Mouse (Mus musculus) MEL (cell line): ENCODE measurements around the gene Stx5a. TPM values are rescaled to one million over a fixed set of nuclear protein-coding genes. Genes with fewer than 3 reads are reported as not detected.
A peak's percentile ranks its signal among the peaks of the same experiment; 100 is the strongest.

ENCODE experiments used
- DNase-seq: peaks from one replicate; pipeline ENCODE4 v3.0.0; 2011; ENCODE audit warnings: low read depth, low spot score
- H3K27ac ChIP-seq: 2 replicates; pipeline ENCODE4 v1.5.1; 2012; ENCODE audit warnings: low read depth, mild to moderate bottlenecking, control low read depth, low read length, moderate library complexity; ENCODE audit not compliant: control insufficient read depth
- H3K27me3 ChIP-seq, 2 experiments: fragments of 150-350 bp in 1 of 2; sonication (generic) in 1 of 2; 2 replicates each; pipeline ENCODE4 v1.6.1; 2012; ENCODE audit warnings: low read length in 2 of 2, mild to moderate bottlenecking in 2 of 2, improper control_type of control experiment in 1 of 2, moderate library complexity in 1 of 2; ENCODE audit not compliant: insufficient read depth in 2 of 2, control insufficient read depth in 1 of 2
- H3K36me3 ChIP-seq, 2 experiments: 2 replicates each; pipeline ENCODE4 v1.6.1; 2012 to 2014; ENCODE audit warnings: low read length in 2 of 2, improper control_type of control experiment in 1 of 2, inconsistent platforms in 1 of 2, mild to moderate bottlenecking in 1 of 2; ENCODE audit not compliant: insufficient read depth in 2 of 2, control insufficient read depth in 1 of 2
- H3K4me1 ChIP-seq, 2 experiments: fragments of 150-350 bp in 1 of 2; sonication (generic) in 1 of 2; 2 replicates each; pipeline ENCODE4 v1.6.1; 2012; ENCODE audit warnings: low read length in 2 of 2, improper control_type of control experiment in 1 of 2, mild to moderate bottlenecking in 1 of 2; ENCODE audit not compliant: insufficient read depth in 2 of 2, control insufficient read depth in 1 of 2
- H3K4me3 ChIP-seq, 2 experiments: fragments of 150-350 bp in 1 of 2; sonication (generic) in 1 of 2; 2 replicates each; pipeline ENCODE4 v1.5.1; 2012; ENCODE audit warnings: low read depth in 2 of 2, low read length in 2 of 2, mild to moderate bottlenecking in 2 of 2, moderate library complexity in 2 of 2, control low read depth in 1 of 2, improper control_type of control experiment in 1 of 2; ENCODE audit not compliant: control insufficient read depth in 1 of 2, insufficient read depth in 1 of 2
- H3K79me2 ChIP-seq: 2 replicates; pipeline ENCODE4 v1.6.1; 2012; ENCODE audit warnings: mild to moderate bottlenecking, low read length, moderate library complexity; ENCODE audit not compliant: control insufficient read depth, poor library complexity, insufficient read depth
- H3K9ac ChIP-seq: 2 replicates; pipeline ENCODE4 v1.6.1; 2012; ENCODE audit warnings: low read depth, mild to moderate bottlenecking, control low read depth, low read length, moderate library complexity; ENCODE audit not compliant: control insufficient read depth, poor library complexity, severe bottlenecking
- H3K9me3 ChIP-seq: fragments of 150-350 bp; sonication (generic); replicated peaks from 2 replicates; pipeline ENCODE4 v1.6.1; 2012; ENCODE audit warnings: mild to moderate bottlenecking, low read length, improper control_type of control experiment, moderate library complexity; ENCODE audit not compliant: insufficient read depth
- BHLHE40 ChIP-seq: IDR thresholded peaks from 2 replicates; pipeline ENCODE4 v1.6.1; 2012; ENCODE audit warnings: low read depth, mild to moderate bottlenecking, inconsistent platforms, low read length, improper control_type of control experiment, borderline replicate concordance
- CHD1 ChIP-seq: IDR thresholded peaks from 2 replicates; pipeline ENCODE4 v1.6.1; 2012; ENCODE audit warnings: low read depth, mild to moderate bottlenecking, inconsistent platforms, low read length, improper control_type of control experiment
- CHD2 ChIP-seq: IDR thresholded peaks from 2 replicates; pipeline ENCODE4 v1.6.1; 2011; ENCODE audit warnings: low read length, improper control_type of control experiment
- CTCF ChIP-seq, 3 experiments: IDR thresholded peaks in 2 of 3; conservative IDR thresholded peaks in 1 of 3; 2 replicates each; pipeline ENCODE4 v1.5.1; 2011 to 2012; ENCODE audit warnings: low read length in 3 of 3, low read depth in 2 of 3, mild to moderate bottlenecking in 2 of 3, improper control_type of control experiment in 1 of 3, inconsistent platforms in 1 of 3, mixed read lengths in 1 of 3, moderate library complexity in 1 of 3; ENCODE audit not compliant: control insufficient read depth in 1 of 3, insufficient read depth in 1 of 3, poor library complexity in 1 of 3, severe bottlenecking in 1 of 3
- ELF1 ChIP-seq: IDR thresholded peaks from 2 replicates; pipeline ENCODE4 v1.6.1; 2014; ENCODE audit warnings: low read depth, mild to moderate bottlenecking, inconsistent platforms, low read length, improper control_type of control experiment, moderate library complexity
- ETS1 ChIP-seq: IDR thresholded peaks from 2 replicates; pipeline ENCODE4 v1.6.1; 2012; ENCODE audit warnings: low read depth, mild to moderate bottlenecking, inconsistent platforms, low read length, improper control_type of control experiment, moderate library complexity
- GABPA ChIP-seq: IDR thresholded peaks from 2 replicates; pipeline ENCODE4 v1.6.1; 2012; ENCODE audit warnings: low read depth, mild to moderate bottlenecking, inconsistent platforms, low read length, improper control_type of control experiment, moderate library complexity
- JUND ChIP-seq: IDR thresholded peaks from 2 replicates; pipeline ENCODE4 v1.6.1; 2011; ENCODE audit warnings: low read depth, mild to moderate bottlenecking, improper control_type of control experiment, low read length
- KAT2A ChIP-seq: conservative IDR thresholded peaks from 2 replicates; pipeline ENCODE4 v1.6.1; 2012; ENCODE audit warnings: low read depth, low read length, improper control_type of control experiment, inconsistent platforms
- MAFK ChIP-seq: IDR thresholded peaks from 2 replicates; pipeline ENCODE4 v1.6.1; 2011; ENCODE audit warnings: low read depth, mild to moderate bottlenecking, low read length, improper control_type of control experiment, borderline replicate concordance
- MAX ChIP-seq: IDR thresholded peaks from 2 replicates; pipeline ENCODE4 v1.6.1; 2011; ENCODE audit warnings: low read length, improper control_type of control experiment
- MAZ ChIP-seq: IDR thresholded peaks from 2 replicates; pipeline ENCODE4 v1.6.1; 2012; ENCODE audit warnings: low read depth, mild to moderate bottlenecking, inconsistent platforms, low read length, improper control_type of control experiment
- MEF2A ChIP-seq: IDR thresholded peaks from 2 replicates; pipeline ENCODE4 v1.6.1; 2014; ENCODE audit warnings: low read depth, mild to moderate bottlenecking, inconsistent platforms, low read length, improper control_type of control experiment; ENCODE audit not compliant: poor library complexity, insufficient replicate concordance, severe bottlenecking; ENCODE audit errors: extremely low read depth
- MXI1 ChIP-seq: IDR thresholded peaks from 2 replicates; pipeline ENCODE4 v1.6.1; 2011; ENCODE audit warnings: mild to moderate bottlenecking, low read depth, low read length, improper control_type of control experiment
- MYC ChIP-seq: IDR thresholded peaks from 2 replicates; pipeline ENCODE4 v1.6.1; 2011; ENCODE audit warnings: low read depth, mild to moderate bottlenecking, low read length, improper control_type of control experiment, moderate library complexity
- NRF1 ChIP-seq: IDR thresholded peaks from 2 replicates; pipeline ENCODE4 v1.6.1; 2014; ENCODE audit warnings: low read depth, mild to moderate bottlenecking, inconsistent platforms, low read length, improper control_type of control experiment, moderate library complexity; ENCODE audit not compliant: poor library complexity, insufficient read depth, severe bottlenecking
- POLR2A ChIP-seq, 2 experiments: IDR thresholded peaks; 2 replicates each; pipeline ENCODE4 v1.6.1; 2011 to 2012; ENCODE audit warnings: low read length in 2 of 2, mild to moderate bottlenecking in 2 of 2, control low read depth in 1 of 2, improper control_type of control experiment in 1 of 2, low read depth in 1 of 2, moderate library complexity in 1 of 2; ENCODE audit not compliant: control insufficient read depth in 1 of 2, insufficient read depth in 1 of 2, poor library complexity in 1 of 2
- POLR2AphosphoS2 ChIP-seq: IDR thresholded peaks from 2 replicates; pipeline ENCODE4 v1.6.1; 2011; ENCODE audit warnings: low read length, improper control_type of control experiment
- RAD21 ChIP-seq: IDR thresholded peaks from 2 replicates; pipeline ENCODE4 v1.6.1; 2011; ENCODE audit warnings: mild to moderate bottlenecking, low read depth, low read length, improper control_type of control experiment
- RCOR1 ChIP-seq: IDR thresholded peaks from 2 replicates; pipeline ENCODE4 v1.6.1; 2012; ENCODE audit warnings: low read depth, mild to moderate bottlenecking, inconsistent platforms, low read length, improper control_type of control experiment
- SIN3A ChIP-seq: IDR thresholded peaks from 2 replicates; pipeline ENCODE4 v1.6.1; 2012; ENCODE audit warnings: low read length, improper control_type of control experiment, inconsistent platforms
- SMC3 ChIP-seq: IDR thresholded peaks from 2 replicates; pipeline ENCODE4 v1.6.1; 2011; ENCODE audit warnings: low read depth, low read length, improper control_type of control experiment
- TAL1 ChIP-seq: IDR thresholded peaks from 2 replicates; pipeline ENCODE4 v1.6.1; 2012; ENCODE audit warnings: mild to moderate bottlenecking, inconsistent platforms, low read length, moderate library complexity, mixed read lengths
- TBP ChIP-seq: IDR thresholded peaks from 2 replicates; pipeline ENCODE4 v1.8.0; 2011; ENCODE audit warnings: low read depth, low read length, improper control_type of control experiment
- UBTF ChIP-seq: IDR thresholded peaks from 2 replicates; pipeline ENCODE4 v1.6.1; 2012; ENCODE audit warnings: low read depth, mild to moderate bottlenecking, inconsistent platforms, low read length, improper control_type of control experiment, moderate library complexity, borderline replicate concordance; ENCODE audit not compliant: insufficient read depth
- USF1 ChIP-seq: IDR thresholded peaks from 2 replicates; pipeline ENCODE4 v1.6.1; 2014; ENCODE audit warnings: low read depth, mild to moderate bottlenecking, inconsistent platforms, low read length, improper control_type of control experiment, moderate library complexity
- USF2 ChIP-seq, 2 experiments: IDR thresholded peaks; 2 replicates each; pipeline ENCODE4 v1.6.1; 2011 to 2012; ENCODE audit warnings: improper control_type of control experiment in 2 of 2, low read length in 2 of 2, borderline replicate concordance in 1 of 2, inconsistent platforms in 1 of 2, low read depth in 1 of 2, mild to moderate bottlenecking in 1 of 2; ENCODE audit not compliant: insufficient read depth in 1 of 2
- ZKSCAN1 ChIP-seq: IDR thresholded peaks from 2 replicates; pipeline ENCODE4 v1.6.1; 2012; ENCODE audit warnings: low read depth, mild to moderate bottlenecking, inconsistent platforms, low read length, improper control_type of control experiment, moderate library complexity
- ZMIZ1 ChIP-seq: IDR thresholded peaks from 2 replicates; pipeline ENCODE4 v1.6.1; 2012; ENCODE audit warnings: low read depth, mild to moderate bottlenecking, inconsistent platforms, low read length, improper control_type of control experiment, moderate library complexity
- ZNF384 ChIP-seq: IDR thresholded peaks from 2 replicates; pipeline ENCODE4 v1.6.1; 2012; ENCODE audit warnings: low read depth, mild to moderate bottlenecking, inconsistent platforms, low read length, improper control_type of control experiment
- polyA plus RNA-seq, 2 experiments: library from polyadenylated mRNA; stranded (reverse) in 1 of 2; unstranded in 1 of 2; fragments of >175 nt in 1 of 2; fragments of >200 nt in 1 of 2; gene quantifications; 2 replicates each; pipeline versions ENCODE4 v1.2.1 to v1.2.4; 2012; ENCODE audit warnings: low replicate concordance in 2 of 2, low read depth in 1 of 2; ENCODE audit not compliant: insufficient read length in 2 of 2, insufficient read depth in 1 of 2, missing spikeins in 1 of 2
- total RNA-seq: library from RNA; depleted of rRNA; stranded (reverse); fragments of 300-350 nt; gene quantifications from 2 replicates; pipeline ENCODE4 v1.2.3, GENCODE M21; 2012

Stx5a gene
- total and polyA plus RNA-seq, 3 experiments, result 28.7 to 50.0 TPM; not detected in 1

- TF ChIP-seq USF2 (IDR thresholded peaks at IDR 0.05; ENCODE audit: borderline replicate concordance in 1 of 2, insufficient read depth in 1 of 2, low read depth in 1 of 2, low read length in 2 of 2) (no peak), TBP (peak; percentile 99), TAL1 (no peak; the same call in 1 of the 2 replicates), POLR2A (IDR thresholded peaks at IDR 0.05; ENCODE audit: control insufficient read depth in 1 of 2, insufficient read depth in 1 of 2, low read depth in 1 of 2, low read length in 2 of 2, poor library complexity in 1 of 2) (peak; percentile 88 to 99), RAD21 (no peak), KAT2A (peak; percentile 93), POLR2AphosphoS2 (peak; percentile 99), USF1 (no peak), SMC3 (no peak), UBTF (no peak), NRF1 (peak; percentile 93), MYC (peak; percentile 100)
Measured at GRCm38 (mm10) chr19:8722907-8723573, 18.2 kb upstream of the Stx5a start, which contains the start of gene Slc3a2 (continued).

- peaks cover 36% of the 10 kb centered on the region for H3K79me2 ChIP-seq
- H3K36me3 ChIP-seq, result peaks cover 12 to 22% of the 10 kb centered on the region in 2 experiments
- H3K4me1 ChIP-seq, result peaks cover 0 to 7% of the 10 kb centered on the region in 2 experiments; a peak in 1 of 4 replicates
- H3K4me3 ChIP-seq, result peak overlapping the region; percentile 59 to 95
- H3K27me3 ChIP-seq, result no peaks in the 10 kb centered on the region
- H3K9ac ChIP-seq, result peak overlapping the region; percentile 97
- peak overlapping the region; percentile 97 for H3K27ac ChIP-seq
- no peaks in the 10 kb centered on the region for H3K9me3 ChIP-seq
- DNase-seq, result peak; percentile 69
- TF ChIP-seq ZNF384, result no peak
- TF ChIP-seq SIN3A, result peak; percentile 67
- TF ChIP-seq KAT2A, result peak; percentile 55
- TF ChIP-seq POLR2AphosphoS2, result peak; percentile 96
- TF ChIP-seq RCOR1, result no peak
- no peak for TF ChIP-seq MAZ
- no peak for TF ChIP-seq USF2 (IDR thresholded peaks at IDR 0.05; ENCODE audit: borderline replicate concordance in 1 of 2, insufficient read depth in 1 of 2, low read depth in 1 of 2, low read length in 2 of 2)
- TF ChIP-seq JUND, result no peak
- TF ChIP-seq CTCF (IDR thresholded peaks at IDR 0.05 in 2 of 3, conservative IDR thresholded peaks at IDR 0.05 in 1 of 3; ENCODE audit: control insufficient read depth in 1 of 3, insufficient read depth in 1 of 3, low read depth in 2 of 3, low read length in 3 of 3, poor library complexity in 1 of 3, severe bottlenecking in 1 of 3), result no peak
- peak; percentile 84 for TF ChIP-seq ZMIZ1
- TF ChIP-seq CHD2, result no peak
- TF ChIP-seq UBTF, result no peak
- no peak for TF ChIP-seq GABPA
- TF ChIP-seq ZKSCAN1, result no peak
- TF ChIP-seq MXI1, result no peak; the same call in 1 of the 2 replicates
- TF ChIP-seq MYC, result no peak; the same call in 1 of the 2 replicates
- TF ChIP-seq SMC3, result no peak
- peak; percentile 99 for TF ChIP-seq CHD1
- TF ChIP-seq POLR2A (IDR thresholded peaks at IDR 0.05; ENCODE audit: control insufficient read depth in 1 of 2, insufficient read depth in 1 of 2, low read depth in 1 of 2, low read length in 2 of 2, poor library complexity in 1 of 2), result peak; percentile 29 to 59; a peak in 3 of 4 replicates
- TF ChIP-seq ETS1, result no peak
- no peak for TF ChIP-seq MEF2A
- no peak; the same call in 1 of the 2 replicates for TF ChIP-seq MAX
- no peak for TF ChIP-seq ELF1
- TF ChIP-seq NRF1, result no peak
- no peak for TF ChIP-seq MAFK
- no peak for TF ChIP-seq BHLHE40
Measured at GRCm38 (mm10) chr19:8723574-8724346, 17.5 kb upstream of the Stx5a start.
